In genomic region chr9:43755464-43755863, GRCm38 (mm10) we compare ENCODE assay signal across 13 mouse cellular contexts. TPM values are rescaled to one million over a fixed set of nuclear protein-coding genes. Genes with fewer than 3 reads are reported as not detected.
DNase-seq lines count a peak whose midpoint lies in the region; ATAC-seq and TF ChIP-seq lines count a peak whose summit lies in the region.
"Had no signal": no experiment of that assay in that cellular context is flagged by ENCODE, and none has a peak within 500 bp of the region (broad histone marks: within the 10 kb centered on the region; RNA-seq: fewer than 3 reads in every experiment).

No protein-coding gene starts in this region.

- H3K4me1 ChIP-seq in kidney, adult 2 months (ENCODE audit: control insufficient read depth, insufficient read depth, low read length), result peaks cover 48% of the 10 kb centered on the region
- H3K4me1 ChIP-seq in MEL (ENCODE audit: control insufficient read depth in 1 of 2, insufficient read depth in 2 of 2, low read length in 2 of 2), result peaks cover 0 to 9% of the 10 kb centered on the region in 2 experiments; a peak in 2 of 4 replicates
- H3K4me1 ChIP-seq in hindbrain, embryonic 12.5 days, result peaks cover 98% of the 10 kb centered on the region
- H3K4me1 ChIP-seq in neural tube, embryonic 13.5 days (replicated peaks), result peaks cover 98% of the 10 kb centered on the region

- no peak for TF ChIP-seq POLR2A in kidney, adult 2 months (IDR thresholded peaks at IDR 0.05; ENCODE audit: low read depth, low read length)
- no peak for TF ChIP-seq POLR2A in MEL (IDR thresholded peaks at IDR 0.05; ENCODE audit: control insufficient read depth in 1 of 2, insufficient read depth in 1 of 2, low read depth in 1 of 2, low read length in 2 of 2, poor library complexity in 1 of 2)

- no peak for DNase-seq in kidney, adult 2 months
- DNase-seq in kidney, adult 18-20 months, result no peak
- DNase-seq in MEL (ENCODE audit: low read depth, low spot score), result peak; percentile 80
- DNase-seq in cerebellum, adult 8-10 months, result no peak
- DNase-seq in cerebellum, adult 11 months, result no peak
- DNase-seq: adrenal gland, postnatal 10 days; cerebellum, postnatal 36 days; heart, postnatal 10 days; lung, adult 18-20 months; right cerebral cortex, adult 18-20 months had no signal

- H3K27ac ChIP-seq in kidney, adult 2 months (ENCODE audit: insufficient read depth, low read depth, low read length), result peak overlapping the region; percentile 14
- peak overlapping the region; percentile 38; the same call in 1 of the 2 replicates for H3K27ac ChIP-seq in MEL (ENCODE audit: control insufficient read depth, low read depth, low read length)
- peak overlapping the region; percentile 88 for H3K27ac ChIP-seq in hindbrain, embryonic 12.5 days
- H3K27ac ChIP-seq in neural tube, embryonic 13.5 days (replicated peaks), result peak overlapping the region; percentile 93
- H3K27ac ChIP-seq: layer of hippocampus, adult 2 months had no signal

- no peak for TF ChIP-seq CTCF in kidney, adult 2 months (conservative IDR thresholded peaks at IDR 0.05; ENCODE audit: insufficient read depth, insufficient read length, low read depth, low read length)
- no peak for TF ChIP-seq CTCF in MEL (IDR thresholded peaks at IDR 0.05 in 2 of 3, conservative IDR thresholded peaks at IDR 0.05 in 1 of 3; ENCODE audit: control insufficient read depth in 1 of 3, insufficient read depth in 1 of 3, low read depth in 2 of 3, low read length in 3 of 3, poor library complexity in 1 of 3, severe bottlenecking in 1 of 3)

- H3K27me3 ChIP-seq in kidney, adult 2 months (replicated peaks; ENCODE audit: control insufficient read depth, insufficient read depth, low read length), result no peaks in the 10 kb centered on the region
- no peaks in the 10 kb centered on the region for H3K27me3 ChIP-seq in MEL (ENCODE audit: control insufficient read depth in 1 of 2, insufficient read depth in 2 of 2, low read length in 2 of 2)
- no peaks in the 10 kb centered on the region for H3K27me3 ChIP-seq in hindbrain, embryonic 12.5 days
- no peaks in the 10 kb centered on the region for H3K27me3 ChIP-seq in neural tube, embryonic 13.5 days

- TF ChIP-seq EP300 in MEL (IDR thresholded peaks at IDR 0.05; ENCODE audit: low read depth in 1 of 2, low read length in 2 of 2), result peak; percentile 55; a peak in 3 of 4 replicates

- no peak overlapping the region for H3K9ac ChIP-seq in MEL (ENCODE audit: control insufficient read depth, low read depth, low read length, poor library complexity, severe bottlenecking)
- H3K9ac ChIP-seq in hindbrain, embryonic 12.5 days, result peak overlapping the region; percentile 33; the same call in 1 of the 2 replicates
- H3K9ac ChIP-seq in neural tube, embryonic 13.5 days, result peak overlapping the region; percentile 55

- ATAC-seq in hindbrain, embryonic 12.5 days (ENCODE audit: low FRiP score), result no peak
- ATAC-seq in neural tube, embryonic 13.5 days (ENCODE audit: low read depth), result no peak

- no peaks in the 10 kb centered on the region; the same call in 1 of the 2 replicates for H3K9me3 ChIP-seq in MEL (replicated peaks; ENCODE audit: insufficient read depth, low read length)
- H3K9me3 ChIP-seq in hindbrain, embryonic 12.5 days (replicated peaks), result no peaks in the 10 kb centered on the region
- H3K9me3 ChIP-seq in neural tube, embryonic 13.5 days, result no peaks in the 10 kb centered on the region

- no peak for TF ChIP-seq RAD21 in MEL (IDR thresholded peaks at IDR 0.05; ENCODE audit: low read depth, low read length)

- H3K79me2 ChIP-seq in MEL (ENCODE audit: control insufficient read depth, insufficient read depth, low read length, poor library complexity), result no peaks in the 10 kb centered on the region; the same call in none of the 2 replicates

- H3K4me2 ChIP-seq in hindbrain, embryonic 12.5 days (replicated peaks), result peak overlapping the region; percentile 14; the same call in 1 of the 2 replicates
- H3K4me2 ChIP-seq in neural tube, embryonic 13.5 days, result peak overlapping the region; percentile 42

- WGBS in kidney, adult 2 months, result 50% methylated on average over 4 of the region's 4 CpGs
- 73% methylated on average over 4 of the region's 4 CpGs for WGBS in hindbrain, embryonic 12.5 days
- WGBS in neural tube, embryonic 13.5 days, result 72% methylated on average over 4 of the region's 4 CpGs

- no peaks in the 10 kb centered on the region for H3K36me3 ChIP-seq in kidney, adult 2 months (ENCODE audit: control insufficient read depth, insufficient read depth, low read length)
- H3K36me3 ChIP-seq in MEL (ENCODE audit: control insufficient read depth in 1 of 2, insufficient read depth in 2 of 2, low read length in 2 of 2), result peaks cover 0 to 3% of the 10 kb centered on the region in 2 experiments; a peak in 1 of 4 replicates
- H3K36me3 ChIP-seq in hindbrain, embryonic 12.5 days, result no peaks in the 10 kb centered on the region
- no peaks in the 10 kb centered on the region for H3K36me3 ChIP-seq in neural tube, embryonic 13.5 days

- no peak overlapping the region for H3K4me3 ChIP-seq in kidney, adult 2 months (ENCODE audit: insufficient read depth, low read depth, low read length)
- H3K4me3 ChIP-seq in MEL (ENCODE audit: control insufficient read depth in 1 of 2, insufficient read depth in 1 of 2, low read depth in 2 of 2, low read length in 2 of 2), result no peak overlapping the region
- H3K4me3 ChIP-seq in hindbrain, embryonic 12.5 days, result no peak overlapping the region
- 0 out of 2 replicates have a peak overlapping the region, but pooled peaks have one; percentile 14 for H3K4me3 ChIP-seq in neural tube, embryonic 13.5 days
- H3K4me3 ChIP-seq: layer of hippocampus, adult 2 months had no signal

TF ChIP-seq in MEL, 35 proteins besides CTCF, POLR2A, EP300 and RAD21:
- no peak for TF ChIP-seq MYC (IDR thresholded peaks at IDR 0.05; ENCODE audit: low read depth, low read length)
- no peak for TF ChIP-seq MAX (IDR thresholded peaks at IDR 0.05; ENCODE audit: low read length)
- TF ChIP-seq ZNF384 (IDR thresholded peaks at IDR 0.05; ENCODE audit: low read depth, low read length), result no peak
- TF ChIP-seq UBTF (IDR thresholded peaks at IDR 0.05; ENCODE audit: borderline replicate concordance, insufficient read depth, low read depth, low read length), result no peak
- peak; percentile 48; the same call in 1 of the 2 replicates for TF ChIP-seq ETS1 (IDR thresholded peaks at IDR 0.05; ENCODE audit: low read depth, low read length)
- TF ChIP-seq MXI1 (IDR thresholded peaks at IDR 0.05; ENCODE audit: low read depth, low read length), result no peak
- TF ChIP-seq GATA1 (IDR thresholded peaks at IDR 0.05; ENCODE audit: low read depth, low read length), result peak; percentile 46
- peak; percentile 68 for TF ChIP-seq RCOR1 (IDR thresholded peaks at IDR 0.05; ENCODE audit: low read depth, low read length)

RNA-seq across cellular contexts. Expression of gene Nectin1, which starts 11.7 kb away (rescaled TPM):
- polyA plus RNA-seq in kidney, adult 2 months (2012; rRNA removed), result 26.5 and 27.6 TPM in 2 replicates
- 3.8 and 3.9 TPM in 2 replicates for total RNA-seq in MEL (2012; rRNA removed)
- 1 to 10 TPM in 1 of 2 experiments, not detected in 1; 6.2 TPM for polyA plus RNA-seq in MEL (2012; ENCODE audit: insufficient read depth in 1 of 2, insufficient read length in 2 of 2, low read depth in 1 of 2, low replicate concordance in 2 of 2, missing spikeins in 1 of 2)
- 12.9 and 13.0 TPM in 2 replicates for polyA plus RNA-seq in hindbrain, embryonic 12.5 days (2016; fragmentation: Nextera tagmentation; extraction: Ambion mirVana)
- polyA plus RNA-seq in neural tube, embryonic 13.5 days (2015; fragmentation: Nextera tagmentation; extraction: Ambion mirVana), result 12.0 and 14.1 TPM in 2 replicates

Comparison
In these comparisons a context has a peak if more than half of its experiments do, and no peak if none do; other contexts are left out.
1. H3K27ac ChIP-seq: peak in every context shown above with its lines; median percentile 93 in neural tube, embryonic 13.5 days; 88 in hindbrain, embryonic 12.5 days; 38 in MEL; 14 in kidney, adult 2 months.